Mouse (Mus musculus): ENCODE results near the gene Crybb2. TPM values are rescaled to one million over a fixed set of nuclear protein-coding genes. Genes with fewer than 3 reads are reported as not detected.

The Crybb2 gene
- polyA plus RNA-seq, 1 experiment from 2014 or later = not detected

GRCm38 (mm10) chr5:113014808-113015235 lies 55.1 kb downstream of the Crybb2 start:
- Histone ChIP-seq H3K27ac (ENCODE audit: low read length) (peak overlapping the region; percentile 88), H3K36me3 (ENCODE audit: insufficient read depth, low read length) (no peaks in the 10 kb centered on the region), H3K4me2 (replicated peaks; ENCODE audit: low read depth, low read length) (peak overlapping the region; percentile 74), H3K27me3 (replicated peaks; ENCODE audit: insufficient read depth, low read length) (no peaks in the 10 kb centered on the region), H3K4me3 (ENCODE audit: low read depth, low read length) (peak overlapping the region; percentile 57), H3K9me3 (ENCODE audit: low read length) (no peaks in the 10 kb centered on the region), H3K9ac (replicated peaks; ENCODE audit: low read depth) (peak overlapping the region; percentile 26), H3K4me1 (ENCODE audit: insufficient read depth, low read depth, low read length) (0 out of 2 replicates have a peak, but pooled peaks cover 6% of the 10 kb centered on the region)
- ATAC-seq = peak; percentile 63
- TF ChIP-seq EP300 (IDR thresholded peaks at IDR 0.05) (no peak; the same call in 1 of the 2 replicates), CTCF (IDR thresholded peaks at IDR 0.05) (peak; percentile 37; the same call in 1 of the 2 replicates)
- 3% methylated on average over 14 of the region's 14 CpGs for WGBS
- DNase-seq (ENCODE audit: low spot score) = peak; percentile 90

- H3K4me3 ChIP-seq (ENCODE audit: low read depth, low read length) = peak overlapping the region; percentile 57
- no peaks in the 10 kb centered on the region for H3K27me3 ChIP-seq (replicated peaks; ENCODE audit: insufficient read depth, low read length)
- 0 out of 2 replicates have a peak overlapping the region, but pooled peaks have one; percentile 15 for H3K27ac ChIP-seq (ENCODE audit: low read length)
- ATAC-seq (no peak), DNase-seq (ENCODE audit: low spot score) (no peak)
- no peaks in the 10 kb centered on the region for H3K9me3 ChIP-seq (ENCODE audit: low read length)
- peak overlapping the region; percentile 74 for H3K4me2 ChIP-seq (replicated peaks; ENCODE audit: low read depth, low read length)
- no peaks in the 10 kb centered on the region for H3K36me3 ChIP-seq (ENCODE audit: insufficient read depth, low read length)
- TF ChIP-seq CTCF (IDR thresholded peaks at IDR 0.05) = no peak; the same call in 1 of the 2 replicates
- no peak for TF ChIP-seq EP300 (IDR thresholded peaks at IDR 0.05)
- WGBS = 30% methylated on average over 16 of the region's 16 CpGs
- H3K9ac ChIP-seq (replicated peaks; ENCODE audit: low read depth) = peak overlapping the region; percentile 16; the same call in 1 of the 2 replicates
- 0 out of 2 replicates have a peak, but pooled peaks cover 6% of the 10 kb centered on the region for H3K4me1 ChIP-seq (ENCODE audit: insufficient read depth, low read depth, low read length)
Measured at GRCm38 (mm10) chr5:113014111-113014807, 55.7 kb downstream of the Crybb2 start.

- no peak for ATAC-seq
- H3K4me1 ChIP-seq (ENCODE audit: insufficient read depth, low read depth, low read length) = 0 out of 2 replicates have a peak, but pooled peaks cover 6% of the 10 kb centered on the region
- WGBS = 72% methylated on average over 10 of the region's 10 CpGs
Measured at GRCm38 (mm10) chr5:113011926-113012325, 58.0 kb downstream of the Crybb2 start.

GRCm38 (mm10) chr5:113009183-113009820 lies 60.6 kb downstream of the Crybb2 start:
- H3K9ac ChIP-seq (replicated peaks; ENCODE audit: low read depth) = no peak overlapping the region
- no peak for TF ChIP-seq EP300 (IDR thresholded peaks at IDR 0.05)
- no peak for TF ChIP-seq CTCF (IDR thresholded peaks at IDR 0.05)
- peak; percentile 20 for DNase-seq (ENCODE audit: low spot score)
- 59% methylated on average over 8 of the region's 8 CpGs for WGBS
- no peaks in the 10 kb centered on the region for H3K9me3 ChIP-seq (ENCODE audit: low read length)
- H3K36me3 ChIP-seq (ENCODE audit: insufficient read depth, low read length) = no peaks in the 10 kb centered on the region
- H3K27ac ChIP-seq (ENCODE audit: low read length) = no peak overlapping the region
- H3K4me1 ChIP-seq (ENCODE audit: insufficient read depth, low read depth, low read length) = no peaks in the 10 kb centered on the region
- no peaks in the 10 kb centered on the region for H3K27me3 ChIP-seq (replicated peaks; ENCODE audit: insufficient read depth, low read length)
- no peak overlapping the region for H3K4me3 ChIP-seq (ENCODE audit: low read depth, low read length)
- no peak for ATAC-seq
- H3K4me2 ChIP-seq (replicated peaks; ENCODE audit: low read depth, low read length) = no peak overlapping the region

More at GRCm38 (mm10) chr5:113011926-113012325, 58.0 kb downstream of the Crybb2 start:
- no peak for DNase-seq (ENCODE audit: low spot score)
- no peak overlapping the region for H3K9ac ChIP-seq (replicated peaks; ENCODE audit: low read depth)
- no peak overlapping the region for H3K4me3 ChIP-seq (ENCODE audit: low read depth, low read length)
- H3K27ac ChIP-seq (ENCODE audit: low read length) = no peak overlapping the region
- no peaks in the 10 kb centered on the region for H3K9me3 ChIP-seq (ENCODE audit: low read length)
- TF ChIP-seq CTCF (IDR thresholded peaks at IDR 0.05) = no peak
- TF ChIP-seq EP300 (IDR thresholded peaks at IDR 0.05) = no peak
- H3K4me2 ChIP-seq (replicated peaks; ENCODE audit: low read depth, low read length) = no peak overlapping the region
- no peaks in the 10 kb centered on the region for H3K27me3 ChIP-seq (replicated peaks; ENCODE audit: insufficient read depth, low read length)
- H3K36me3 ChIP-seq (ENCODE audit: insufficient read depth, low read length) = no peaks in the 10 kb centered on the region

GRCm38 (mm10) chr5:113008496-113008895 lies 61.4 kb downstream of the Crybb2 start:
- H3K27ac ChIP-seq (ENCODE audit: low read length) = no peak overlapping the region
- TF ChIP-seq EP300 (IDR thresholded peaks at IDR 0.05) = no peak
- no peak for TF ChIP-seq CTCF (IDR thresholded peaks at IDR 0.05)
- H3K9ac ChIP-seq (replicated peaks; ENCODE audit: low read depth) = no peak overlapping the region
- no peak overlapping the region for H3K4me3 ChIP-seq (ENCODE audit: low read depth, low read length)
- H3K27me3 ChIP-seq (replicated peaks; ENCODE audit: insufficient read depth, low read length) = no peaks in the 10 kb centered on the region
- no peak overlapping the region for H3K4me2 ChIP-seq (replicated peaks; ENCODE audit: low read depth, low read length)
- ATAC-seq (no peak), DNase-seq (ENCODE audit: low spot score) (no peak)
- no peaks in the 10 kb centered on the region for H3K9me3 ChIP-seq (ENCODE audit: low read length)
- 69% methylated on average over 2 of the region's 2 CpGs for WGBS
- H3K36me3 ChIP-seq (ENCODE audit: insufficient read depth, low read length) = no peaks in the 10 kb centered on the region
- H3K4me1 ChIP-seq (ENCODE audit: insufficient read depth, low read depth, low read length) = no peaks in the 10 kb centered on the region

Other genes with a start within 250 kb of the Crybb2 start
- gene Myo18b, start 173.8 kb downstream of the Crybb2 start, polyA plus RNA-seq (2015; fragmentation: Nextera tagmentation; extraction: Ambion mirVana) = 0.13 and 0.17 TPM in 2 replicates
- gene Grk3, start 54.3 kb downstream of the Crybb2 start, polyA plus RNA-seq (2015; fragmentation: Nextera tagmentation; extraction: Ambion mirVana) = 13.6 and 16.4 TPM in 2 replicates
- gene Crybb3, start 11.5 kb upstream of the Crybb2 start, polyA plus RNA-seq (2015; fragmentation: Nextera tagmentation; extraction: Ambion mirVana) = 0.57 and 1.5 TPM in 2 replicates
- gene 2900026A02Rik, start 151.1 kb upstream of the Crybb2 start, polyA plus RNA-seq (2015; fragmentation: Nextera tagmentation; extraction: Ambion mirVana) = 6.3 and 6.9 TPM in 2 replicates
- gene Tmem211, start 156.8 kb upstream of the Crybb2 start, polyA plus RNA-seq (2015; fragmentation: Nextera tagmentation; extraction: Ambion mirVana) = not detected in 2 replicates
- gene Sgsm1, start 240.7 kb upstream of the Crybb2 start, polyA plus RNA-seq (2015; fragmentation: Nextera tagmentation; extraction: Ambion mirVana) = 1.2 and 1.5 TPM in 2 replicates